8 mouse cellular contexts compared by ENCODE assay signal in genomic region chr9:42507709-42508108, GRCm38 (mm10). TPM values are rescaled to one million over a fixed set of nuclear protein-coding genes. Genes with fewer than 3 reads are reported as not detected.
DNase-seq lines count a peak whose midpoint lies in the region; ATAC-seq and TF ChIP-seq lines count a peak whose summit lies in the region.
"Had no signal": no experiment of that assay in that cellular context is flagged by ENCODE, and none has a peak within 500 bp of the region (broad histone marks: within the 10 kb centered on the region; RNA-seq: fewer than 3 reads in every experiment).

Tbcel (minus strand) TSS chr9:42507809.

- H3K4me1 ChIP-seq in liver, embryonic 13.5 days (replicated peaks) = no peaks in the 10 kb centered on the region
- H3K4me1 ChIP-seq in liver, embryonic 11.5 days (replicated peaks; ENCODE audit: control insufficient read depth, insufficient read depth, low read length) = no peaks in the 10 kb centered on the region; the same call in 1 of the 2 replicates

- no peaks in the 10 kb centered on the region for H3K9me3 ChIP-seq in liver, embryonic 13.5 days (replicated peaks)
- H3K9me3 ChIP-seq in liver, embryonic 11.5 days (ENCODE audit: control insufficient read depth, low read length) = no peaks in the 10 kb centered on the region

- H3K9ac ChIP-seq in liver, embryonic 13.5 days = no peak within 1 kb of the TSS
- no peak within 1 kb of the TSS for H3K9ac ChIP-seq in liver, embryonic 11.5 days (ENCODE audit: low read depth, low read length)

- ATAC-seq in liver, embryonic 13.5 days (ENCODE audit: low read depth) = no peak
- no peak for ATAC-seq in liver, embryonic 11.5 days (replicated peaks; ENCODE audit: low FRiP score)
- no peak for ATAC-seq in megakaryocyte-erythroid progenitor cell, adult 5-6 weeks (replicated peaks; ENCODE audit: low FRiP score, low TSS enrichment, poor library complexity, severe bottlenecking)
- no peak for ATAC-seq in inflammation-experienced regulatory T-cells, adult 6 months

- no peak for TF ChIP-seq POLR2A in brain, embryonic 14.5 days (IDR thresholded peaks at IDR 0.05; ENCODE audit: borderline replicate concordance, extremely low read depth, insufficient read depth, insufficient read length, poor library complexity, severe bottlenecking)

- intact Hi-C loops in heart, postnatal 25 days (cut with DNase I) = no loop called here

- WGBS in liver, embryonic 13.5 days (ENCODE audit: insufficient replicate concordance) = 71% methylated on average over 6 of the region's 6 CpGs
- WGBS in liver, embryonic 11.5 days = 76% methylated on average over 6 of the region's 6 CpGs

- H3K4me2 ChIP-seq in liver, embryonic 13.5 days = no peak within 1 kb of the TSS
- H3K4me2 ChIP-seq in liver, embryonic 11.5 days = no peak within 1 kb of the TSS

- peak within 1 kb of the TSS; percentile 34; the same call in 1 of the 2 replicates for H3K27ac ChIP-seq in liver, embryonic 13.5 days
- H3K27ac ChIP-seq in liver, embryonic 11.5 days (ENCODE audit: low read depth, low read length) = no peak within 1 kb of the TSS

- H3K27me3 ChIP-seq in liver, embryonic 13.5 days = no peaks in the 10 kb centered on the region
- no peaks in the 10 kb centered on the region for H3K27me3 ChIP-seq in liver, embryonic 11.5 days (replicated peaks; ENCODE audit: control insufficient read depth, insufficient read depth, low read length)

- no peak for DNase-seq in liver, embryonic 13.5 days
- no peak for DNase-seq in liver, embryonic 11.5 days (ENCODE audit: low spot score)
- no peak for DNase-seq in brain, embryonic 14.5 days (ENCODE audit: low read depth)
- DNase-seq in heart, postnatal 25 days (ENCODE audit: low spot score) = no peak
- DNase-seq in kidney, postnatal 36 days = no peak
- DNase-seq: cerebellum, postnatal 10 days had no signal

- no peak for TF ChIP-seq CTCF in brain, embryonic 14.5 days (IDR thresholded peaks at IDR 0.05; ENCODE audit: borderline replicate concordance, extremely low read depth, insufficient read depth, insufficient read length)

- no peak within 1 kb of the TSS for H3K4me3 ChIP-seq in liver, embryonic 13.5 days (replicated peaks)
- H3K4me3 ChIP-seq in liver, embryonic 11.5 days (ENCODE audit: low read depth, low read length) = no peak within 1 kb of the TSS

- no peaks in the 10 kb centered on the region for H3K36me3 ChIP-seq in liver, embryonic 13.5 days
- H3K36me3 ChIP-seq in liver, embryonic 11.5 days (ENCODE audit: control insufficient read depth, insufficient read depth, low read length) = no peaks in the 10 kb centered on the region

RNA-seq across cellular contexts. Expression of gene Tbcel, which starts in this region (rescaled TPM):
- polyA plus RNA-seq in liver, embryonic 13.5 days (2015; fragmentation: Nextera tagmentation; extraction: Ambion mirVana) = 10.8 and 12.0 TPM in 2 replicates
- 6.4 TPM in 2 replicates for polyA plus RNA-seq in liver, embryonic 11.5 days (2014; fragmentation: Nextera tagmentation; extraction: Ambion mirVana)
- polyA plus RNA-seq in brain, embryonic 14.5 days (2012; rRNA removed) = 17.4 and 18.6 TPM in 2 replicates
- 10 to 100 TPM; 19.0 to 20.1 TPM for total RNA-seq in heart, postnatal 25 days (2021)
- total RNA-seq in megakaryocyte-erythroid progenitor cell, adult 5-6 weeks (2014; fragmentation: Nextera tagmentation) = 18.1 and 19.8 TPM in 2 replicates
- 17.8 and 18.0 TPM in 2 replicates for total RNA-seq in megakaryocyte-erythroid progenitor cell, adult 5-6 weeks (2017)
- polyA plus RNA-seq in inflammation-experienced regulatory T-cells, adult 6 months (2017; shearing (Covaris generic)) = 1 to 10 TPM; 6.5 to 7.8 (median 7.2) TPM
